Mouse (Mus musculus) hindbrain, embryonic 14.5 days (tissue): ENCODE measurements at regions not wholly inside any gene's neighbourhood (a gene's known extent, or its start where the extent isn't known, plus 50 kb on each side); places are given as distances from the start of the nearest gene placed in this dataset.

ENCODE experiments used
- ATAC-seq: fragments of 200-750 bp; cut with Nextera tagmentation; 2 replicates; pipeline ENCODE4 v1.8.0; 2017; ENCODE audit warnings: moderate number of reproducible peaks, mild to moderate bottlenecking, moderate TSS enrichment, moderate library complexity; ENCODE audit not compliant: low FRiP score
- DNase-seq: peaks from one replicate; pipeline ENCODE4 v3.0.0-alpha.2; 2015; ENCODE audit warnings: low spot score
- H3K27ac ChIP-seq: fragments of 300-500 bp; sonication (generic); 2 replicates; pipeline ENCODE4 v1.5.1; 2014; ENCODE audit warnings: mild to moderate bottlenecking, moderate library complexity
- H3K27me3 ChIP-seq: fragments of 300-500 bp; sonication (generic); 2 replicates; pipeline ENCODE4 v1.6.1; 2014; ENCODE audit warnings: mild to moderate bottlenecking, low read length, mixed read lengths; ENCODE audit not compliant: control insufficient read depth, insufficient read depth
- H3K36me3 ChIP-seq: fragments of 300-500 bp; sonication (generic); replicated peaks from 2 replicates; pipeline ENCODE4 v1.6.1; 2014; ENCODE audit not compliant: control insufficient read depth, insufficient read depth
- H3K4me1 ChIP-seq: fragments of 300-500 bp; sonication (generic); replicated peaks from 2 replicates; pipeline ENCODE4 v1.6.1; 2014; ENCODE audit warnings: antibody characterized with exemption, low read length, mixed read lengths; ENCODE audit not compliant: control insufficient read depth, insufficient read depth
- H3K4me2 ChIP-seq: fragments of 300-500 bp; sonication (generic); replicated peaks from 2 replicates; pipeline ENCODE4 v1.6.1; 2014; ENCODE audit warnings: mild to moderate bottlenecking, moderate library complexity
- H3K4me3 ChIP-seq: fragments of 300-500 bp; sonication (generic); replicated peaks from 2 replicates; pipeline ENCODE4 v1.5.1; 2014; ENCODE audit warnings: mild to moderate bottlenecking, low read length
- H3K9ac ChIP-seq: fragments of 300-500 bp; sonication (generic); 2 replicates; pipeline ENCODE4 v1.6.1; 2014
- H3K9me3 ChIP-seq: fragments of 300-500 bp; sonication (generic); 2 replicates; pipeline ENCODE4 v1.6.1; 2016; ENCODE audit warnings: low read length; ENCODE audit not compliant: control insufficient read depth
- WGBS: fragments of 180-500 bp; shearing (Covaris S2); extraction: QIAGEN DNeasy Blood & Tissue Kit; methylation state at CpG from one replicate; pipeline ENCODE4 v1.1.7; 2014; 5-methylcytosine and 5-hydroxymethylcytosine counted together

GRCm38 (mm10) chr9:98668423-98669330 lies 67.2 kb upstream of the Mrps22 start:
- DNase-seq (no peak), ATAC-seq (no peak)
- 76% methylated on average over 23 of the region's 23 CpGs for WGBS
- no peak overlapping the region for H3K27ac ChIP-seq
- H3K4me1 ChIP-seq = no peaks in the 10 kb centered on the region
- no peaks in the 10 kb centered on the region for H3K27me3 ChIP-seq
- no peaks in the 10 kb centered on the region for H3K9me3 ChIP-seq
- no peak overlapping the region for H3K9ac ChIP-seq
- no peak overlapping the region for H3K4me3 ChIP-seq
- H3K4me2 ChIP-seq = no peak overlapping the region
- no peaks in the 10 kb centered on the region for H3K36me3 ChIP-seq

GRCm38 (mm10) chr9:98667072-98667471 lies 65.6 kb upstream of the Mrps22 start:
- 96% methylated on average over 3 of the region's 3 CpGs for WGBS
- H3K9me3 ChIP-seq = no peaks in the 10 kb centered on the region
- no peaks in the 10 kb centered on the region for H3K36me3 ChIP-seq
- no peaks in the 10 kb centered on the region for H3K4me1 ChIP-seq
- H3K4me2 ChIP-seq = no peak overlapping the region
- no peak overlapping the region for H3K4me3 ChIP-seq
- DNase-seq (no peak), ATAC-seq (no peak)
- H3K27ac ChIP-seq = no peak overlapping the region
- no peak overlapping the region for H3K9ac ChIP-seq
- no peaks in the 10 kb centered on the region for H3K27me3 ChIP-seq

DNA sequence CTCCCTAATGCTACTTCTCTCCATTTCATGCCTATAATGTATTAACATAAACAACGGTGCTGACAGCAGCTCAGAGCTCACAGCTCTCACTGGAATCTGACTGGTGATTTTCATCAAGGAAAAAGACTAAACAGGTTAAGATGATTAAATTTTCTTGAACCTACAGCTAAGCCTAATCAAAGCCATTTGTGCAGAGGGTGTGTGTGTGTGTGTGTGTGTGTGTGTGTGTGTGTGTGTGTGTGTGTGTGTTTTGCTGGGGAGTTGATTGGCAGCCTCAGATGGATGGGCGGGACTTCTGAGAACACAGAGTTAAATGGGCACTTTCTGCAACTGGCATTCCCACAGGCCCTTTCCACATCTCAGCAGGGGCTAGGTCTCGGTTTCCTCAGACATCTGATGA lies 61.6 kb upstream of the Mrps22 start:
- H3K4me1 ChIP-seq = no peaks in the 10 kb centered on the region
- H3K27ac ChIP-seq = no peak overlapping the region
- WGBS = 53% methylated on average over 3 of the region's 3 CpGs
- no peak overlapping the region for H3K4me3 ChIP-seq
- H3K9me3 ChIP-seq = no peaks in the 10 kb centered on the region
- H3K36me3 ChIP-seq = no peaks in the 10 kb centered on the region
- no peak overlapping the region for H3K4me2 ChIP-seq
- no peak overlapping the region for H3K9ac ChIP-seq
- no peak for DNase-seq
- no peak for ATAC-seq
- no peaks in the 10 kb centered on the region for H3K27me3 ChIP-seq

DNA sequence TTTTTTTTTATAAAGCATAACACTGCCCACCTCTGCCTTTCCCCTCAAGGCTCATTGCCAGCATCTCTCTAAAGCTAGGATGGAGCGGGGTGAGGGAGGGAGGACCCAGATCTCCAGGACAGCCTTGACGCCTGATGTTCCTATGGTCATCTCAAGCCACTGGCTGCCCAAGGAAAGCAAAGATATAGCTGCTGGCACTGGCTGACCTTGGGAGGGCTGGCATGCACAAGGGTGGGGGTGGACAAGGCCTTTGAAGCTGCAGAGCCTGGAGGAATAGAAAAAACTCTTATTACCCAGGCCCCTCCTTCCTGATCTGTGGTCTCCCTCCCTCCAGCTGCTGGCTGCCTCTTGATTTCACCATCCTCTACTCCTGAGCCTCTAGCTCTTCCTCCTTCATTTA lies 50.2 kb upstream of the Mrps22 start:
- H3K4me3 ChIP-seq = no peak overlapping the region
- no peaks in the 10 kb centered on the region for H3K36me3 ChIP-seq
- no peak overlapping the region for H3K4me2 ChIP-seq
- no peaks in the 10 kb centered on the region for H3K9me3 ChIP-seq
- DNase-seq = no peak
- H3K27ac ChIP-seq = no peak overlapping the region
- H3K9ac ChIP-seq = no peak overlapping the region
- no peak for ATAC-seq
- no peaks in the 10 kb centered on the region for H3K27me3 ChIP-seq
- 77% methylated on average over 2 of the region's 2 CpGs for WGBS
- no peaks in the 10 kb centered on the region for H3K4me1 ChIP-seq
